Mouse (Mus musculus): ENCODE results near the gene Asna1. TPM values are rescaled to one million over a fixed set of nuclear protein-coding genes. Genes with fewer than 3 reads are reported as not detected.
A peak's percentile ranks its signal among the peaks of the same experiment; 100 is the strongest.

Gene Asna1
- polyA plus RNA-seq, 1 experiment = 253 TPM

GRCm38 (mm10) chr8:85026670-85027515 lies 1.8 kb upstream of the Asna1 start, which contains the start of gene Trir:
Gene Trir (plus strand): TSS chr8:85026823.
- TF ChIP-seq MYOD1 (IDR thresholded peaks at IDR 0.05; ENCODE audit: control insufficient read depth, insufficient read length, low read depth) (no peak), MAX (IDR thresholded peaks at IDR 0.05) (peak; percentile 91)
- no peaks in the 10 kb centered on the region for H3K27me3 ChIP-seq (ENCODE audit: control insufficient read depth, insufficient read depth, insufficient read length)
- peak within 1 kb of the TSS; percentile 98 for H3K4me3 ChIP-seq (ENCODE audit: insufficient read depth, poor library complexity, severe bottlenecking)
- H3K79me3 ChIP-seq (ENCODE audit: low read depth) = peaks cover 70% of the 10 kb centered on the region
- peak within 1 kb of the TSS; percentile 84 for H3ac ChIP-seq (ENCODE audit: control insufficient read depth, insufficient read length, low read depth)
- peaks cover 85% of the 10 kb centered on the region for H3K79me2 ChIP-seq (ENCODE audit: control insufficient read depth, insufficient read depth)
- H3K36me3 ChIP-seq (ENCODE audit: control insufficient read depth, insufficient read depth) = peaks cover 43% of the 10 kb centered on the region

GRCm38 (mm10) chr8:85023846-85024245 lies 1.2 kb downstream of the Asna1 start:
- Histone ChIP-seq H3K79me3 (ENCODE audit: low read depth) (peaks cover 45% of the 10 kb centered on the region), H3K27me3 (ENCODE audit: control insufficient read depth, insufficient read depth, insufficient read length) (no peaks in the 10 kb centered on the region), H3K79me2 (ENCODE audit: control insufficient read depth, insufficient read depth) (peaks cover 63% of the 10 kb centered on the region), H3K36me3 (ENCODE audit: control insufficient read depth, insufficient read depth) (peaks cover 25% of the 10 kb centered on the region), H3ac (ENCODE audit: control insufficient read depth, insufficient read length, low read depth) (peak overlapping the region; percentile 9), H3K4me3 (ENCODE audit: insufficient read depth, poor library complexity, severe bottlenecking) (no peak overlapping the region)
- TF ChIP-seq MYOD1 (IDR thresholded peaks at IDR 0.05; ENCODE audit: control insufficient read depth, insufficient read length, low read depth) (no peak), CEBPB (IDR thresholded peaks at IDR 0.05; ENCODE audit: low read depth) (no peak), USF1 (IDR thresholded peaks at IDR 0.05; ENCODE audit: low read depth) (no peak), MYOG (IDR thresholded peaks at IDR 0.05; ENCODE audit: control insufficient read depth, extremely low read depth, insufficient read length) (no peak), FOSL1 (IDR thresholded peaks at IDR 0.05; ENCODE audit: insufficient read depth, low read length, poor library complexity, severe bottlenecking) (no peak), CTCF (IDR thresholded peaks at IDR 0.05; ENCODE audit: control insufficient read depth, insufficient read depth, insufficient read length) (no peak), MAX (IDR thresholded peaks at IDR 0.05) (no peak)

- peaks cover 31% of the 10 kb centered on the region for H3K36me3 ChIP-seq (ENCODE audit: control insufficient read depth, insufficient read depth)
- TF ChIP-seq MYOD1 (IDR thresholded peaks at IDR 0.05; ENCODE audit: control insufficient read depth, insufficient read length, low read depth) (no peak), MAX (IDR thresholded peaks at IDR 0.05) (no peak), CEBPB (IDR thresholded peaks at IDR 0.05; ENCODE audit: low read depth) (no peak), FOSL1 (IDR thresholded peaks at IDR 0.05; ENCODE audit: insufficient read depth, low read length, poor library complexity, severe bottlenecking) (no peak), USF1 (IDR thresholded peaks at IDR 0.05; ENCODE audit: low read depth) (no peak), MYOG (IDR thresholded peaks at IDR 0.05; ENCODE audit: control insufficient read depth, extremely low read depth, insufficient read length) (no peak), CTCF (IDR thresholded peaks at IDR 0.05; ENCODE audit: control insufficient read depth, insufficient read depth, insufficient read length) (no peak)
These were observed 3.5 kb downstream of the Asna1 start for GRCm38 (mm10) chr8:85021514-85022055.

GRCm38 (mm10) chr8:85017209-85017608 lies 7.9 kb downstream of the Asna1 start:
- TF ChIP-seq USF1 (IDR thresholded peaks at IDR 0.05; ENCODE audit: low read depth) (no peak), CEBPB (IDR thresholded peaks at IDR 0.05; ENCODE audit: low read depth) (no peak), CTCF (IDR thresholded peaks at IDR 0.05; ENCODE audit: control insufficient read depth, insufficient read depth, insufficient read length) (no peak), FOSL1 (IDR thresholded peaks at IDR 0.05; ENCODE audit: insufficient read depth, low read length, poor library complexity, severe bottlenecking) (no peak), MAX (IDR thresholded peaks at IDR 0.05) (no peak), MYOG (IDR thresholded peaks at IDR 0.05; ENCODE audit: control insufficient read depth, extremely low read depth, insufficient read length) (no peak), MYOD1 (IDR thresholded peaks at IDR 0.05; ENCODE audit: control insufficient read depth, insufficient read length, low read depth) (no peak)
- peaks cover 5% of the 10 kb centered on the region for H3K27me3 ChIP-seq (ENCODE audit: control insufficient read depth, insufficient read depth, insufficient read length)
- H3ac ChIP-seq (ENCODE audit: control insufficient read depth, insufficient read length, low read depth) = no peak overlapping the region
- peaks cover 12% of the 10 kb centered on the region for H3K79me2 ChIP-seq (ENCODE audit: control insufficient read depth, insufficient read depth)
- H3K4me3 ChIP-seq (ENCODE audit: insufficient read depth, poor library complexity, severe bottlenecking) = no peak overlapping the region
- peaks cover 5% of the 10 kb centered on the region for H3K79me3 ChIP-seq (ENCODE audit: low read depth)
- H3K36me3 ChIP-seq (ENCODE audit: control insufficient read depth, insufficient read depth) = peaks cover 20% of the 10 kb centered on the region

More at GRCm38 (mm10) chr8:85021514-85022055, 3.5 kb downstream of the Asna1 start:
- no peak overlapping the region for H3ac ChIP-seq (ENCODE audit: control insufficient read depth, insufficient read length, low read depth)
- H3K79me2 ChIP-seq (ENCODE audit: control insufficient read depth, insufficient read depth) = peaks cover 41% of the 10 kb centered on the region
- H3K4me3 ChIP-seq (ENCODE audit: insufficient read depth, poor library complexity, severe bottlenecking) = no peak overlapping the region
- no peaks in the 10 kb centered on the region for H3K27me3 ChIP-seq (ENCODE audit: control insufficient read depth, insufficient read depth, insufficient read length)
- peaks cover 24% of the 10 kb centered on the region for H3K79me3 ChIP-seq (ENCODE audit: low read depth)

GRCm38 (mm10) chr8:85016724-85017123 lies 8.4 kb downstream of the Asna1 start:
- H3K79me2 ChIP-seq (ENCODE audit: control insufficient read depth, insufficient read depth) = peaks cover 7% of the 10 kb centered on the region
- peaks cover 5% of the 10 kb centered on the region for H3K27me3 ChIP-seq (ENCODE audit: control insufficient read depth, insufficient read depth, insufficient read length)
- peaks cover 15% of the 10 kb centered on the region for H3K36me3 ChIP-seq (ENCODE audit: control insufficient read depth, insufficient read depth)
- H3K4me3 ChIP-seq (ENCODE audit: insufficient read depth, poor library complexity, severe bottlenecking) = no peak overlapping the region
- H3K79me3 ChIP-seq (ENCODE audit: low read depth) = peaks cover 2% of the 10 kb centered on the region
- H3ac ChIP-seq (ENCODE audit: control insufficient read depth, insufficient read length, low read depth) = no peak overlapping the region
- TF ChIP-seq MYOG (IDR thresholded peaks at IDR 0.05; ENCODE audit: control insufficient read depth, extremely low read depth, insufficient read length) (no peak), CEBPB (IDR thresholded peaks at IDR 0.05; ENCODE audit: low read depth) (no peak), MAX (IDR thresholded peaks at IDR 0.05) (no peak), CTCF (IDR thresholded peaks at IDR 0.05; ENCODE audit: control insufficient read depth, insufficient read depth, insufficient read length) (no peak), USF1 (IDR thresholded peaks at IDR 0.05; ENCODE audit: low read depth) (no peak), MYOD1 (IDR thresholded peaks at IDR 0.05; ENCODE audit: control insufficient read depth, insufficient read length, low read depth) (no peak), FOSL1 (IDR thresholded peaks at IDR 0.05; ENCODE audit: insufficient read depth, low read length, poor library complexity, severe bottlenecking) (no peak)
